Mouse (Mus musculus): Measurements from ENCODE around the gene Sox6.
A peak's percentile ranks its signal among the peaks of the same experiment; 100 is the strongest.

Sox6 gene

GRCm38 (mm10) chr7:115540261-115540660 lies 498.3 kb downstream of the Sox6 start:
- peak; percentile 61 for DNase-seq

DNA sequence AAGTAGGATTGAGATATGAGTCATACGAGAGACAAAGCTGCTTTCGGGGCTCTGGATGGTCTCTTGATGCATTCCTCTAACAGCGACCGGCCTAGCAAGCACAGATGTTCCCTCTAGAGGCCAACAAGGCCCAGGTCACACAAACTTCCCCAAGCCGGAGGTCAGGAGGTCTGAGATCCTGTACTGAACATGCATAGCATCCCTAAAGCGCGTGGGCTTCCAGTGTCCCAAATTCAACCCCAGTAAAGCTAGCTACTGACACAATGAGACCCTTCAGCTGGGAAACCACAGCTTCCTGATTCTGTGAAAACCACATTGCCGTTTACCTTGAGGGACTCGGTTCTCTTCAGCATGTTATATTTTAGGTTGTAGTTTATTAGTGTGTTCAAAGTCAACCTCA lies 499.6 kb downstream of the Sox6 start:
- peak; percentile 79 for DNase-seq

DNA sequence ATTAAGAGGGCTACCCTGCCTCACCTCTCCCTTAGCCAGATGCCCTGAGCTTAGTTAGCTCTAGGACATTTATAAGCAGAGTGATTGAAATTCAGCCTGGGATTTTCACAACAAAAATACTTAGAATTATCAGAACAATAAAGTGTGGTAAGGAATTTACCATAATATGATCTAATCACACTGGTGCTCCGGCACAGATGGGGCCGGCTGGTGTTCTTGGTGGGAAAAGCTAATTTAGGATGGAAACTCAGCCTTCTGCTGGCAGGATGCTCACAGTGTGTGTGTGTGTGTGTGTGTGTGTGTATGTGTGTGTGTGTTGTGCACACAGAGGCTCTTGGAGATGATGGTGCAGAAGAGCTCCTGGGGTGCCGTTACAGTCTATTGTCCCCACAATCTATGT lies 501.0 kb downstream of the Sox6 start:
- DNase-seq, result peak; percentile 74

- peak; percentile 84 for DNase-seq
These were observed 502.1 kb downstream of the Sox6 start for GRCm38 (mm10) chr7:115536521-115536920.

- DNase-seq, result no peak
These were observed 506.7 kb downstream of the Sox6 start for GRCm38 (mm10) chr7:115531875-115532274.

- peak; percentile 29 for DNase-seq
These were observed 507.4 kb downstream of the Sox6 start for GRCm38 (mm10) chr7:115531217-115531616.

DNA sequence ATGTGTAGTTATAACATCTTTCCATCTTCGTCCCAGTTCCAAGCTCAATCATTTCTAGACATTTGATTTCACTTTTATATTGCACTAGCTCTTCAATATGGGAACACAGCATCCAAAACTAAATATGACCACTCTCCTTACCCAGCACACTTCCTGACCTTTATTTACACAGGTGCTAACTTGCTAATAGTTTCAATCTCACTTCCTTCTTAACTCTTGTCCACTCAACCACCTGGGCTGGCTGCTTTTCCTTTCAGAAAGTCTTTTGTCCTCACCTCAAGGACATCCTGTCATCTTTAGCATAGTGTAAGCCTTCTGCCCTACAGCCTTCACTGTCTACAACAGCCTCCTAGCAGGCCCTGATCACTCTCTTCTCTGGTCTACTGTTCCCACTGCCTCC lies 520.9 kb downstream of the Sox6 start:
- DNase-seq, result no peak

DNA sequence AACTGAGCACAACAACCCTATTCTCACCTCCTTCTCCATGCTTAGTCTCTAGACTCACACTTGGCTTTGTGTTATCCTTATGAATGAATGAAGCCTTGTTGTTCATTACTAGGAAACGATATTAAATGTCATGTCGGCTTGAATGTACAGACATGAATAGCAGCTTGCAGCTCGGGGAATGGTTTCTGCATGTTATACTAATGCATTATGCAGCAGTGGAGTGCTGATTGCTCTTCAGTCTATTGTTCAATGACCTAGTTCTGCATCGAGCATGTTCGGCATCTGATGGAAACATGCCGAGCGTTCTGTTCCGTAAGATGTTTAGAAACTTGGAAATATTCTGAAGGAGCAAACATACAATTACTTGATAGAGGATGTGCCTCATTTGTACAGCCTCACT lies 524.9 kb downstream of the Sox6 start:
- no peak for DNase-seq

GRCm38 (mm10) chr7:115511777-115512176 lies 526.8 kb downstream of the Sox6 start:
- no peak for DNase-seq

- peak; percentile 93 for DNase-seq
These were observed 527.5 kb downstream of the Sox6 start for GRCm38 (mm10) chr7:115511091-115511490.

- DNase-seq, result no peak
These were observed 528.6 kb downstream of the Sox6 start for GRCm38 (mm10) chr7:115510045-115510444.

DNA sequence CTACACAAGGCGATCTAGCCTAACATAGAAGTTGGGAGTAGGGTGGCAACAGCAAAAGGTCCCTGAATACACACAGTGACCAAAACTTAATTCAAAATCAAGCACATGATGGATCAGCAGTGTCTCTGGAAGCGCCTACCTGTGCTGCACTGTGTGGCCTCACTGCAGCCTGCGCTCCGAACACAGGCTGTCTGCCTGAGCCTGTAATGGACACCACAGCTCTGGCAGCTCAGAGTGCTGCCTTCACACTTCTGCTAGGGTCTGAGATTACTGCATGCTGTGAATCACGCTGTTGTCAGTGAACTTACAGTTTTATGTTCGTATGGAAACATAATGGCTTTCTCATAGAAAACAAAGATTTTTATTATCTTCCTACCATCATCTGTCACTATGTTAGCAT lies 532.2 kb downstream of the Sox6 start:
- no peak for DNase-seq

DNA sequence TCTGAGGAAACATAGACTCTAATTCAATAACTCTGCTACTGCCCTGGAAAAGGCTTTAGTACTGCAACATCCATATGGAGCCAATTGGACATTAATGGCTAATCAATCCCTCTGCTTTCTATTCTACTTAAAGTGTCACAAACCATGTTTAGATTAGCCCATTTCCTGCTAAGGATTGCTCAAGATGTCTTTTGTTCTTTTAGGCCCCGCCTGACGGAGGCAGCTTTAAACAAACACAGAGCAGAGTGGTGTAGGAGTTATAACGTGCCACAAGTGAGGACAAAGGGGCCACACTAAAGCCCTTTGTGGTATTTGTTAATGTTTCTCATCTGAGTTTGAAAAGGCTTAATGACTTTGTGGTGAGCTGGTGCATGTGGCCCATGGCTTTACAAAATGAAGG lies 537.1 kb downstream of the Sox6 start:
- no peak for DNase-seq

- DNase-seq, result no peak
These were observed 537.8 kb downstream of the Sox6 start for GRCm38 (mm10) chr7:115500825-115501224.

DNA sequence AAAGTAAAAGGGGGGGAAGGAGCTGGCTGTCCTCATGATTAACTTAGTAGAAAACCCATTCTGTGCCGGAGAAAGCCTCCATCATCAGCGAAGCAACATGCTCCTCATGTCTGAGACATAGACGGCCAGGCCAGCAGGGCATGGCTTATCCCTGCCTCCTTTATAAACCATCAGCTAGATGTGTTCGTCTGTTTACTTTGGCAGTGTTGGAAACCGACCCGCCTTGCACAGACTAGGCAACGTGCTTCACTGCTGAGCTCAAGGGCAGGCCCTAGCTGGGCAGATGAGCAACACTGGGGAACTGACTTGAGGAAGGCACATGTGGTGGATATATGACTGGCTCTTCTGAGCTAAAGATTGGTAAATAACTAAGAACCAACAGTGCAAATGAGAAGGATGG lies 538.4 kb downstream of the Sox6 start:
- DNase-seq, result peak; percentile 92

GRCm38 (mm10) chr7:115491721-115492120 lies 546.9 kb downstream of the Sox6 start:
- DNase-seq, result peak; percentile 58

GRCm38 (mm10) chr7:115489608-115490007 lies 549.0 kb downstream of the Sox6 start:
- DNase-seq, result peak; percentile 85

- peak; percentile 62 for DNase-seq
These were observed 552.2 kb downstream of the Sox6 start for GRCm38 (mm10) chr7:115486431-115486830.

DNA sequence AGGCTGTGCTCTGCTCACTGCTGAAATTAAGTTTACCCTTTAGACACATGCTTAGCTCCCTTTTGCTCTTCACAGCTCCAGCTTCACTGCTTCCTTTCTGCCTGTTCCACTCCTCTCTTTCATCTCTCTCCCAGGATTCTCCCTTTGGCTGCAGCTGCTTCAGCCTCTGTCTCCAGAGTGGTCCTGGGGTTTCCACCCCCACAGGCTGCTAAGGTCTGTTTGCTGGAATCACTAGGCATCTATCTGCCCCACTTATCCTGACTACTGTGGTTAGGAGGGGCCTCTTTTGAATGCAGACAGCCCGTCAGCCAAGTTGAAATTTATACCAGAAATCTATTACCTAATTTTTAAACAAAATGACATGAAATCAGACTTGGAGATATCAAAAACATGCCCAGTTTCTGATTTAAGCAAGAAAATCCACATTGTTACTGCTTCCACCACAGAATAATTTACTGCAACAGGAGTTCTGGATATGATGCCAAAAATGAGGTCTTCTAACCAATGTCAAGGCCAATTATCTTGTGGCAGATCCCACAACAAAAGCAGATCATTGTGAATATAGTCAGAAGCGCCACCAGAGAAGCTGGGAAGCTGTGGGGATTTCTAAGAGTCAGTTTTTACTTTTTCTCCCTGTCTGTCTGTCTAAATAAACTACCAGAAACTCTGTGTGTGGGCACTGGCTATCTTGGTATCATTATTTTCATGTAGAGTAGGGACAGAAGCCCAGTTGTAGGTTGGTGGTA lies 552.8 kb downstream of the Sox6 start:
- no peak for DNase-seq

- peak; percentile 79 for DNase-seq
These were observed 560.8 kb downstream of the Sox6 start for GRCm38 (mm10) chr7:115477763-115478162.

- peak; percentile 91 for DNase-seq
These were observed 561.5 kb downstream of the Sox6 start for GRCm38 (mm10) chr7:115476881-115477665.

DNA sequence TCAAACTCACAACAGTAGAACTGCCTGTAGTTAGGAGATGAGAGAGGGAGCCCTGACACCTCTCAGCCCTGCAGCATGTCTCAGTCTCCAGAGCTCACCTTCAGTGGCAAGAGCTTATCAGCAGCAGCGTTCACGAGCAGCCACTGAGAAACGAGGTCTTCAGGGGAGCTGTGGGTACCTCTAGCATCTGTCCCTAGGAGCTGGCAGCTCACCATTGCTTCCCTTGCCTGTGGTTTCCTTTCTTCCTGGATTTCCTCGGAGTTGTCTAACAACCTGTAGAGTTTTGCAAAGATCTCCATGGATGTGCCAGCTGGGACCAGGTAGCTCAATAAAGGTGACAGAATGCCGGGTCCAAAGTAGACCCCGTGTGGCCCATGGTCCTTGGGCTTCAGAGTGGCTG lies 563.4 kb downstream of the Sox6 start:
- DNase-seq, result peak; percentile 76

- DNase-seq, result peak; percentile 36
These were observed 564.5 kb downstream of the Sox6 start for GRCm38 (mm10) chr7:115474115-115474514.

- DNase-seq, result peak; percentile 97
These were observed 565.7 kb downstream of the Sox6 start for GRCm38 (mm10) chr7:115472850-115473249.

Measured in heart, adult 11 months (tissue).